Mouse (Mus musculus) c-Kit-positive CD71-positive TER-119-negative erythroid progenitor cells, embryonic 14.5 days (primary cell): ENCODE measurements around the gene Efcab6.

Source experiments
- DNase-seq: peaks from one replicate; pipeline ENCODE4 v3.0.0-alpha.2; 2013; ENCODE audit warnings: low read depth

Efcab6 gene

DNA sequence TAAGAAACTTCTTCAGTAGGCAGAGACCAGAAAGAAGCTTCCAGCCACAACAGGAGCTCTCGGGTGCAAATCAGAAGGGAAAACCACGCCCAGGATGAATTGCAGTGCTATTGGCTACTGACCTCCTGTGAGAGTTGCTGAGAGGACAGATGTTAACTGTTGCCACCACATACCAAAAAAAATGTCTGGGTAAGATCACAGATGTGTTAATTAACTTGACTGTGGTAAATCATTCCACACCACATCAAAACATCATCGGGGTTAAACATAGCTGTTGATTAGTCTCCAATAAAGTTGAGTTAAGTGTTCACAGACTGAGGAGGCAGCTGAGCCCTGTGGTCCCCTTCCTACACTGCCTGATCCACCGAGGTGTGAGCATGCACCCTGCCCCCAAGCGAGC is 88.1 kb downstream of the Efcab6 start:
- DNase-seq: no peak

- DNase-seq: no peak
Observed at GRCm38 (mm10) chr15:83972206-83972605, 93.0 kb downstream of the Efcab6 start.

GRCm38 (mm10) chr15:83967802-83968201 is 97.4 kb downstream of the Efcab6 start:
- no peak for DNase-seq

GRCm38 (mm10) chr15:83965126-83965525 is 100.1 kb downstream of the Efcab6 start:
- no peak for DNase-seq

DNA sequence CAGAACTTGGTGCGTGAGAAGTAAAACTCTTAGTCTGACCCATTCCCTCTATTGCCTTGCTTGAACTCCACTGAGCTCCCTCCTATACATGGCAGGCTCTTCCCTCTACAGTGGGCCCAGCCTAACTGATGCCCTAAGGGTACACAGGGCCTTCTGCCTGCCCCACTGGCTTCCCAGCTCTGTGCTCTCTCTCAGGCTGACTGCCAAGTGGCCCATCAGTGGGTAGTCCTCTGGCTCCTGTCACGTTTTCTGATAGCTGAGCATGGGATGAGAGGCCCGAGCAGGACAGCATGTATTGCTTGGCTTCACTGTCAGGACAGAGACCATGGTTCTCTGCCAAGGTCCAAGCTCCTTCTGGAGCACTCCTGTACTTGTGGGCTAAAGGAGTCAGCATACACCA is 106.8 kb downstream of the Efcab6 start:
- no peak for DNase-seq

DNA sequence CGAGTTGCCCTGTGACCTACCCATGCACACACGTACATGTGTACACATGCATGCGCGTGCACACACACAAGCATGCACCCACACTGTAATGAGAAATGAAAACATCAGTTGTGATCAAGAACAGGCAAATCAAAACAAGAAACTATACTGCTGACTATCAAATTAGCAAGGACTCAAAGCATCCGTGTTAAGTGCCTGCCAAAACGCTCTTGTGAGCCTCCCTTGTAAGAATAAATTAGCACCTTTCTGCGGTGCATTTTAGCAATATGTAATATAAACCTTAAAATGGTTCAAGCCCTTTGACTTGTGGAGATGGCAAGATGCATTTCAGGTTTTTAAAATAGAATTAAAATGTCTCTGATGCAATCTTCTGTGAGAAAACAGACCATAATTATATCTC is 108.2 kb downstream of the Efcab6 start:
- DNase-seq: no peak

- DNase-seq: no peak
Observed at GRCm38 (mm10) chr15:83955948-83956707, 109.1 kb downstream of the Efcab6 start.

- no peak for DNase-seq
Observed at GRCm38 (mm10) chr15:83949729-83950491, 115.3 kb downstream of the Efcab6 start.

- DNase-seq: no peak
Observed at GRCm38 (mm10) chr15:83939703-83940102, 125.5 kb downstream of the Efcab6 start.

GRCm38 (mm10) chr15:83938466-83938865 is 126.7 kb downstream of the Efcab6 start:
- no peak for DNase-seq

DNA sequence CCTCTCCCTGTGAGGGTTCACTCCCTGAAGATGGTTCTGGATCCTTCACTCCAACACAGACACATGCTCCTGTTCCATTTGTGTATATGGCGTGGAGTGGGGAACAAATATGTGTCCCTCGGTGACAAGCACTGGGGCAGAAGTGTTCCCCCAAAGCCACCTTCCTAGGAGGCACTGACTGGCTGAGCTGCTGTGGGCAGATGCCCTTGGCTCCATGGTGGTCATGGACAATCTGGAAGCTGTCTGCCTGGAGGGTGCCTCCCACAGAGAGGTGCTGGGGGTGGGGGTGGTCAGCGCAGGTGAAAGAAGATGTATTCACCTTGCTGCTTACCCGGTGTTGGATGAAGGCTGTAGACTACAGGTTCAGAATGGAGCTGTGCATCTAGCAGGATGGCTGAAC is 128.7 kb downstream of the Efcab6 start:
- no peak for DNase-seq

GRCm38 (mm10) chr15:83934816-83935215 is 130.4 kb downstream of the Efcab6 start:
- no peak for DNase-seq

GRCm38 (mm10) chr15:83925338-83925737 is 139.8 kb downstream of the Efcab6 start:
- no peak for DNase-seq

GRCm38 (mm10) chr15:83924656-83925055 is 140.5 kb downstream of the Efcab6 start:
- DNase-seq: no peak

DNA sequence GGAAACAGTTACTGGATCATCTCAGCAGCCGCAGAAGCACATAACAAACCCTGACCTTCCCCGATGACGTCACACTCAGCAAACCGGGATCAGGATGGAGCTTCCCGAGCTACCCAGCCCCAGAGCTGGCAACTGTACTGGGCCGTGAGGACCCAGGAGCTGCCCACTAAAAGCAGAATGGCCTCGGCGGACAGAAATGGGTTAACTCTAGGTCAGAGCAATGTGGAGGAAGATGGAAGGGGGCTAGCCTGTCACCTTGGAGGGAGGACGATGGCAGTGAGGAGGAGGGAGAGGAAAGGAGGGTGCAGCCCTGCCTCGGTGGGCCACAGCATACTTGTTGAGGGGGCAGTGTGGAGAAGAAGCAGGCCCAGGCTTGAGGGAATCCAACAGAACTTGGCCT is 149.8 kb downstream of the Efcab6 start:
- no peak for DNase-seq

DNA sequence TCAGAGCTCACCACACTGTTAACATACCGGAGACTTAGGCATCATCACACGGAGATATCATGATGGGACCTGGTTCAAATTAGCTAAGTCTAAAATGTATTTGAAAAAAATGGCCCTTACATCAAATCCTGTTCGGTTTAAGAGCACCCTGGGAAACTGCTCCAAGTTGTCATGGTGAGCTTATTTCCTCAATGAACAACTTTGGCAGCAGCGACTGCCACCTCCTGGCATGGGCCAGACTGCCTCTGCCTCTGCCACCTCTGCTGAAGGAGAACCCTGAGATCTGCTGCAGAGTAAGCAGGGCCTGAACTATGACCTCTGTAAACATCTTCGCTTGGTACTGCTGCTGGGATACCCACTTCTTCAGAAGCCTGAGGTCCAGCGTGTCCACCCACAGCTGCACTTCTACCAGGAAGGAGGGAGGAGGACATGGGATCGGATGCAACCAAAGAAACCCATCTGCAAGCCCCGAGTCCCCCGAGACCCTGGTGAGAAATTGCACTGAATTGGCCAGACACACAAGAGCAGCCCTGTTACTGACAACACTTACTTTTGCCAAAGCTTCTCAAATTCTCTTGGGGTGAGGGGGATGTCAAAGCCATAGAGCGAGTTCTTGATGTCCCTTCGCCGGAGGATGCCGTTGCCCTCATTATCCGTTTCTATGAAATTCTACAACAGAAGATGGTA is 152.0 kb downstream of the Efcab6 start:
- DNase-seq: no peak

DNA sequence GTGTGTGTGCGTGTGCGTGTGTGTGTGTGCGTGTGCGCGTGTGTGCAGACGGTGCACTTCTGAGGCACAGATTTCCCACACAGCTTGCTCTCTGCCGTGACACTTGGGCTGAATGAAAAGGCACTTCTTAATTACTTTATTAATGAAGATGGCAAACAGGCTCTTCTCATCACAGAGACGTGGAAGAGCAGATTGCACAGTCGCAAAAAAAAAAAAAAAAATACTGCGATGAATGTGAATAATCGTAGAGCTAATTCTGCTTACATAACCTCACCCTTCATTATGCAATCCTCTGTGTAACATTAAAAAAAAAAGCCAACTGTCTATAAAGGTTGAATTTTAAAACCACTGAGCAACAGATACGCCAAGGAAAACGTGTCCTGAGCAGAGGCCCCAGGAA is 158.7 kb downstream of the Efcab6 start:
- no peak for DNase-seq

GRCm38 (mm10) chr15:83897286-83897685 is 167.9 kb downstream of the Efcab6 start:
- no peak for DNase-seq

DNA sequence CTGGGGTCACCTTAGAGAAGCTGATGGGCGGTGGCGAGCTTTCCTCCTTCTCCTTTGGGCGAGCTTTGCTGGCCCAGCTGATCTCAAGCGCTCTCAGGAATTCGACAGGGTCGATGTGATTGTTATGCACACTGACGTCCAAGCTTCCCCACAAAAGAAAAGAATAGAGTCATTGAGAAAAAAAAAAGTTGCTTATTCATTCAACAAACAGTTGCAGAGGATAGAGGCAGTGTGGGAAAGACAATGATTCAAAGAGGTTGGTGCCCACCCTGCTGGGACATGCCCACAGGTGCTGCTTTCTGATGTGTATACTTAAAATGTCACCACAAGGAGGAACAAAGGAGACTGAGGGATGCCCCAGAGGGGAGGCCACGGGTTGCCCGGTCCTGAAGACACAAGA is 169.2 kb downstream of the Efcab6 start:
- no peak for DNase-seq

DNA sequence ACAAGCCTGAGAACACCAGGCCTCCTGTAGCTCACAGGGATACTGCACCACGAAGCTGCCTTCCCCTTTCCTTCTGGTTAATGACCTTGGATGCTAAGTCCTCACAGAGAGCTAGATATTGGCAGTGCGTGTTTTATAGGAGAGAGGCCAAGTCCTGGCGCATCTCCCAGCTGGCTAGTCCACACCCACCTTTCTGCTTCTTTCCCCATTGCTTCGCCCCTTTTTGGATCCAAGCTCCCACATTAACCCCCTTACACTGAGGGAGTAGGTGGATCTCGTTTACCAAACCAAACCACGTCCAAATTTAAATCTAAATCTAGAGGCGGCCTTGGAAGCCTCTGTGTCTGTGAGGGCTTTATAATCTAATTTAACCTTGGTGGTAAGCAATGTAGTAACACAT is 170.9 kb downstream of the Efcab6 start:
- no peak for DNase-seq

DNA sequence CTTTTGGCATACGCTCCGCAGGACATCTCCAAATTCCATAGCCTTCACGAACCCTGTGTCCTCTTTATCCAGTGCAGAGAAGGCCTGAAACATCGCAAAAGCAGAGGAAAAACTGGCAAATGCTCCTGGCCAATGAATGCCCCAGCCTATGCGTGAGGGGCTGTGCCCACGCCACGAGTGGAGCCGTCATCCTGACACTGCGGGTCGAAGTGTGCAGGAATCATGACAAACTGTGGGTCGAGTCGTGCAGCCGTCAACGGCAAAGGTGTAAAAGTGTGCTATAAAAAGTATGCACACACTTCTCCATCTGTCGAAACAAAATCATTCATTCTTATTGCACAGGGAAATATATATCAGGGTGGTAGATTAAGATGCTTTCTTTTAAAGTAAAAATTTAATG is 172.3 kb downstream of the Efcab6 start:
- no peak for DNase-seq

- no peak for DNase-seq
Observed at GRCm38 (mm10) chr15:83884291-83884690, 180.9 kb downstream of the Efcab6 start.

- DNase-seq: no peak
Observed at GRCm38 (mm10) chr15:83883821-83884220, 181.4 kb downstream of the Efcab6 start.
